Mouse (Mus musculus): Measurements from ENCODE around the gene Rims1. TPM values are rescaled to one million over a fixed set of nuclear protein-coding genes. Genes with fewer than 3 reads are reported as not detected.

The Rims1 gene
- polyA plus RNA-seq, 1 experiment from 2014 or later = 0.08 TPM

- no peaks in the 10 kb centered on the region for H3K9me3 ChIP-seq (replicated peaks)
- H3K4me2 ChIP-seq = no peak overlapping the region
- H3K36me3 ChIP-seq (replicated peaks) = no peaks in the 10 kb centered on the region
- H3K4me3 ChIP-seq (replicated peaks) = no peak overlapping the region
- no peaks in the 10 kb centered on the region for H3K4me1 ChIP-seq (replicated peaks)
- WGBS (ENCODE audit: insufficient replicate concordance) = 75% methylated on average over 2 of the region's 2 CpGs
- H3K27me3 ChIP-seq = no peaks in the 10 kb centered on the region
- ATAC-seq (ENCODE audit: insufficient read depth) = no peak
- no peak overlapping the region for H3K9ac ChIP-seq
- H3K27ac ChIP-seq (replicated peaks) = no peak overlapping the region
These were observed 560.0 kb downstream of the Rims1 start for GRCm38 (mm10) chr1:22245748-22246147.
